ENCODE assay signal across 6 mouse cellular contexts in the genomic region with DNA sequence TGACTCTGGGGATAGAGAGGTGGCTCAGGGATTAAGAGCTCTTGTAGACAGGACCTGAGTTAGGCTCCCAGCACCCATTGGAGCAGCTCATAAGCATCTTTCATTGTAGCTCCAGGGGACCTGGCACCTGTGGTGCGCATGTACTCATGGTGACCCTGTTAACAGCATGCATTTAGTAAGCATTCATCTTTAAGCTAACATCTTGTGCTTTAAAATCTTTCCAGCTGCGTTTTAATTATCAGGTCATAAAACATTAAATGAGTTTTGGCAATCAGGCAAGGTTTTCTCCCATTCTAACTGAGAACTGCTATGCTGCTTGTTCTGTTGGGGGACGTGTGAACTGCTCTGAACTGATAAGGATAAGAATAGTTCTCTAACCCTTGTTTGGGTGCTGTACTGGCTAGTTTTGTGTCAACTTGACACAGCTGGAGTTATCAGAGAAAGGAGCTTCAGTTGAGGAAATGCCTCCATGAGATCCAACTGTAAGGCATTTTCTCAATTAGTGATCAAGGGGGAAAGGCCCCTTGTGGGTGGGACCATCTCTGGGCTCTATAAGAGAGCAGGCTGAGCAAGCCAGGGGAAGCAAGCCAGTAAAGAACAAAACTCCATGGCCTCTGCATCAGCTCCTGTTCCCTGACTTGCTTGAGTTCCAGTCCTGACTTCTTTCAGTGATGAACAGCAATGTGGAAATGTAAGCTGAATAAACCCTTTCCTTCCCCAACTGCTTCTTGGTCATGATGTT.
A peak's percentile ranks its signal among the peaks of the same experiment; 100 is the strongest.
DNase-seq lines count a peak whose midpoint lies in the region; ATAC-seq and TF ChIP-seq lines count a peak whose summit lies in the region.
"Not testable (repeated sequence)": the region's sequence is repeated elsewhere in the genome, so short reads cannot be mapped to it uniquely, and the experiment has no call there.

No protein-coding gene starts in this region.

- not testable (repeated sequence) for H3K9ac ChIP-seq in MEL (ENCODE audit: control insufficient read depth, low read depth, low read length, poor library complexity, severe bottlenecking); liver, embryonic 16.5 days (ENCODE audit: low read depth, low read length)
- peak overlapping the region; percentile 33; the same call in 1 of the 2 replicates for H3K9ac ChIP-seq in liver, embryonic 13.5 days

- TF ChIP-seq CTCF in MEL (IDR thresholded peaks at IDR 0.05 in 2 of 3, conservative IDR thresholded peaks at IDR 0.05 in 1 of 3; ENCODE audit: control insufficient read depth in 1 of 3, insufficient read depth in 1 of 3, low read depth in 2 of 3, low read length in 3 of 3, poor library complexity in 1 of 3, severe bottlenecking in 1 of 3): not testable (repeated sequence)

- H3K79me2 ChIP-seq in MEL (ENCODE audit: control insufficient read depth, insufficient read depth, low read length, poor library complexity): not testable (repeated sequence)

- not testable (repeated sequence) for H3K9me3 ChIP-seq in MEL (replicated peaks; ENCODE audit: insufficient read depth, low read length); liver, embryonic 13.5 days (replicated peaks); liver, embryonic 16.5 days (replicated peaks; ENCODE audit: control insufficient read depth, low read length)

- not testable (repeated sequence) for H3K27me3 ChIP-seq in MEL (ENCODE audit: control insufficient read depth in 1 of 2, insufficient read depth in 2 of 2, low read length in 2 of 2); liver, embryonic 13.5 days; liver, embryonic 16.5 days (ENCODE audit: control insufficient read depth, insufficient read depth, low read depth, low read length)

- WGBS in liver, embryonic 13.5 days (ENCODE audit: insufficient replicate concordance): 34% methylated on average over 3 of the region's 3 CpGs
- 36% methylated on average over 3 of the region's 3 CpGs for WGBS in liver, embryonic 16.5 days (ENCODE audit: insufficient replicate concordance)

- not testable (repeated sequence) for TF ChIP-seq POLR2A in MEL (IDR thresholded peaks at IDR 0.05; ENCODE audit: control insufficient read depth in 1 of 2, insufficient read depth in 1 of 2, low read depth in 1 of 2, low read length in 2 of 2, poor library complexity in 1 of 2)

- H3K4me1 ChIP-seq in MEL (ENCODE audit: control insufficient read depth in 1 of 2, insufficient read depth in 2 of 2, low read length in 2 of 2): peaks cover 11 to 23% of the 10 kb centered on the region in 2 experiments
- peaks cover 79% of the 10 kb centered on the region for H3K4me1 ChIP-seq in liver, embryonic 13.5 days (replicated peaks)
- H3K4me1 ChIP-seq in liver, embryonic 16.5 days (ENCODE audit: control insufficient read depth, low read depth, low read length): peaks cover 26% of the 10 kb centered on the region

- ATAC-seq in liver, embryonic 13.5 days (ENCODE audit: low read depth): peak; percentile 83
- ATAC-seq in liver, embryonic 16.5 days (ENCODE audit: low read depth): peak; percentile 80
- peak; percentile 95 for ATAC-seq in megakaryocyte-erythroid progenitor cell, adult 5-6 weeks (replicated peaks; ENCODE audit: low FRiP score, low TSS enrichment, poor library complexity, severe bottlenecking)

- H3K27ac ChIP-seq in MEL (ENCODE audit: control insufficient read depth, low read depth, low read length): peak overlapping the region; percentile 69
- peak overlapping the region; percentile 80 for H3K27ac ChIP-seq in liver, embryonic 13.5 days
- peak overlapping the region; percentile 61 for H3K27ac ChIP-seq in liver, embryonic 16.5 days (ENCODE audit: low read length)

- DNase-seq in MEL (ENCODE audit: low read depth, low spot score): peak; percentile 90
- DNase-seq in c-Kit-positive CD71-positive TER-119-positive erythroid progenitor cells, embryonic 14.5 days (ENCODE audit: low spot score): peak; percentile 43
- peak; percentile 68 for DNase-seq in heart, adult 11 months
- peak; percentile 45 for DNase-seq in liver, embryonic 13.5 days

- peaks cover 0 to 27% of the 10 kb centered on the region in 2 experiments; a peak in 2 of 4 replicates for H3K36me3 ChIP-seq in MEL (ENCODE audit: control insufficient read depth in 1 of 2, insufficient read depth in 2 of 2, low read length in 2 of 2)
- not testable (repeated sequence) for H3K36me3 ChIP-seq in liver, embryonic 13.5 days; liver, embryonic 16.5 days (ENCODE audit: control insufficient read depth, insufficient read depth)

- not testable (repeated sequence) for TF ChIP-seq RAD21 in MEL (IDR thresholded peaks at IDR 0.05; ENCODE audit: low read depth, low read length)

- H3K4me3 ChIP-seq in MEL (ENCODE audit: control insufficient read depth in 1 of 2, insufficient read depth in 1 of 2, low read depth in 2 of 2, low read length in 2 of 2); liver, embryonic 13.5 days (replicated peaks); liver, embryonic 16.5 days (ENCODE audit: low read depth, low read length): not testable (repeated sequence)

- H3K4me2 ChIP-seq in liver, embryonic 13.5 days: peak overlapping the region; percentile 29; the same call in 1 of the 2 replicates
- H3K4me2 ChIP-seq in liver, embryonic 16.5 days (ENCODE audit: low read depth, low read length): not testable (repeated sequence)

- TF ChIP-seq EP300 in MEL (IDR thresholded peaks at IDR 0.05; ENCODE audit: low read depth in 1 of 2, low read length in 2 of 2): peak; percentile 88 to 92

TF ChIP-seq in MEL, 35 proteins besides CTCF, POLR2A, EP300 and RAD21:
- peak; percentile 93 for TF ChIP-seq RCOR1 (IDR thresholded peaks at IDR 0.05; ENCODE audit: low read depth, low read length)
- peak; percentile 10; the same call in 1 of the 2 replicates for TF ChIP-seq TBP (IDR thresholded peaks at IDR 0.05; ENCODE audit: low read depth, low read length)
- TF ChIP-seq MAX (IDR thresholded peaks at IDR 0.05; ENCODE audit: low read length): peak; percentile 53; the same call in 1 of the 2 replicates
- peak; percentile 95 for TF ChIP-seq ETS1 (IDR thresholded peaks at IDR 0.05; ENCODE audit: low read depth, low read length)
- TF ChIP-seq MAFK (IDR thresholded peaks at IDR 0.05; ENCODE audit: borderline replicate concordance, low read depth, low read length): peak; percentile 75; the same call in 1 of the 2 replicates
- peak; percentile 91 for TF ChIP-seq GATA1 (IDR thresholded peaks at IDR 0.05; ENCODE audit: low read depth, low read length)
- peak; percentile 58; the same call in 1 of the 2 replicates for TF ChIP-seq MXI1 (IDR thresholded peaks at IDR 0.05; ENCODE audit: low read depth, low read length)
- TF ChIP-seq HCFC1 (IDR thresholded peaks at IDR 0.05; ENCODE audit: low read depth, low read length): 0 out of 2 replicates have a peak, but pooled peaks have one; percentile 34
- TF ChIP-seq BHLHE40 (IDR thresholded peaks at IDR 0.05; ENCODE audit: borderline replicate concordance, low read depth, low read length): peak; percentile 52; the same call in 1 of the 2 replicates
- 0 out of 2 replicates have a peak, but pooled peaks have one; percentile 17 for TF ChIP-seq JUND (IDR thresholded peaks at IDR 0.05; ENCODE audit: low read depth, low read length)
- peak; percentile 88 for TF ChIP-seq MYB (IDR thresholded peaks at IDR 0.05; ENCODE audit: low read depth, low read length)
- peak; percentile 88 for TF ChIP-seq SIN3A (IDR thresholded peaks at IDR 0.05; ENCODE audit: low read length)
- peak; percentile 93 for TF ChIP-seq TCF12 (IDR thresholded peaks at IDR 0.05; ENCODE audit: low read depth, low read length)
- peak; percentile 87 for TF ChIP-seq MEF2A (IDR thresholded peaks at IDR 0.05; ENCODE audit: extremely low read depth, insufficient replicate concordance, low read depth, low read length, poor library complexity, severe bottlenecking)
- peak; percentile 72 for TF ChIP-seq MYC (IDR thresholded peaks at IDR 0.05; ENCODE audit: low read depth, low read length)
- peak; percentile 79 for TF ChIP-seq TAL1 (IDR thresholded peaks at IDR 0.05; ENCODE audit: low read length)
